Mouse (Mus musculus): ENCODE measurements at regions not wholly inside any gene's neighbourhood (a gene's known extent, or its start where the extent isn't known, plus 50 kb on each side); places are given as distances from the start of the nearest gene placed in this dataset.

- DNase-seq = peak; percentile 17
Measured at GRCm38 (mm10) chr2:171800511-171801268, 242.6 kb downstream of the Cbln4 start.

DNA sequence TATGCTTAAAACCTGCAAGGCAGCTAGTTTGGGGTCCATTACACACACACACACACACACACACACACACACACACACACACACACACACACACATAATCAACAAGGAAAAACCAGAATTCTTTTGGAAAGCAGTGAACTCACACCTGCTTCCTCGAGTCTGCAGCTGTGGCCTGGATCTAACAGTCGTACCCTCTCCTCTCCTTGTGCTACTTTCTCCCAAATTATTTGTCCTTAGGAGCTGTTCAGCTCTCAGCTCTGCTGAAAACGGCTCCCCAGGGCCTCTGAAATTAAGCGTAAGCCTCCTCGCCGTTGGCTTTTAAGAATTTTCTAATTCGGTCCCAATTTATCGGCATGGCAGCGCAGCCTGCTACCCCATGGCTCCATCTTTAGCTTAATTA lies 243.9 kb downstream of the Cbln4 start:
- no peak for DNase-seq

DNA sequence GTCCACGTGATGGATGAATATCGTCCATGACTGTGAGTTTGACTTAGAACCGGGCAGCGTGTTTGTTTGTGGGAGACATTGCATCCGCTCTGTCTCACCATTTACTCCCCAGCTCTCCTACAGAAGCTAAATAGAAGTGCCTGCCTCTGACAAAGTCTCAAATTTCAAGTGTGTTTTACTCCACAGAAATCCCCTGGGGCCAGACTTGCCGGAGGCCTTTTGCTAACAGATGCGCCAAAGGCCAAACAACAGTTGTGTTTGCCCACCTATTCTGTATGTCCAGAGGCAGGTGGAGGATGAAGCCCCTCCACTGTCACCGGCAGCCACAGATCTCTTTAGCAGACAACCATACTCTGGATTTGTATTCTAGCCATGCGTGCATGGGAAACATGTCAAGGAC lies 252.6 kb downstream of the Cbln4 start:
- DNase-seq = no peak

GRCm38 (mm10) chr2:171766193-171766930 lies 276.9 kb downstream of the Cbln4 start:
- DNase-seq = no peak

GRCm38 (mm10) chr2:171765071-171765470 lies 278.2 kb downstream of the Cbln4 start:
- DNase-seq = no peak

GRCm38 (mm10) chr2:171753502-171753901 lies 289.8 kb downstream of the Cbln4 start:
- DNase-seq = no peak

DNA sequence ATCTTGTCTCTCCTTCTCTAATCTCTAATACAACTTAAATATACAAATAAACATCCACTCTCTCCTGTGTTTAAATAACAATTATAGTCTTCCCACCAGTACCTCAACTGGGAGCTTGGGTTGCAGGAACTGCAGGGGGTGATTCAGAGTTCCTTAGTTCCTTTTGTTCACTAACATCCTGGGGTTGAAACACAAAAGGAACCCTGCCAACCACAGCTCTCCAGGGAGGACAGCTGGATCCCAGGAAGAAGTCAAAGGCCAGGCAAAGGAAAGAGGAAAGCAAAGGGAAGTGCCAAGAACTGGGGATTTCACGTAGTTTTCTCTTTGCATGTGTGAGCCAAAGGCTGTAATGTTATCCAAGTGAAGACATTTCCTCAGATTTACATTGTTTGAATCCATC lies 296.1 kb downstream of the Cbln4 start:
- no peak for DNase-seq

GRCm38 (mm10) chr2:171743111-171743510 lies 300.2 kb downstream of the Cbln4 start:
- DNase-seq = no peak

DNA sequence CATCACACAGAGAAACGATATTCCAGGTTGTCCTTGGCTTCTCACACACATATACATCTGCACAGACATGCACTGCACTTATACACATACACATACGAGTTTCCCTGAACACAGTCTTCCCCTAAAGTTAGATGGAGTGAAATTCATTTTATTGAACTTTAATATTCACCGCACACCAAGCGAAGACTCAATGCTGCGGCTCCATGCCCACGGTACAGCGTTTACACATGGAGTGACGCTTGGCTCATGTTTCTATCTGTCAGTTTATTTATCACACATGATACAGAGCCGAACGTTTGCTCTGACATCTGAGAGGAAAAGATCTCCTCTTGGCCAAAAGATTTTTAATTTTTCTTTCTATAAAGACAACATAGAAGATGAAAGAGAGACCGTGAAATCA lies 300.6 kb downstream of the Cbln4 start:
- DNase-seq = no peak

GRCm38 (mm10) chr2:171737761-171738160 lies 305.5 kb downstream of the Cbln4 start:
- DNase-seq = no peak

DNA sequence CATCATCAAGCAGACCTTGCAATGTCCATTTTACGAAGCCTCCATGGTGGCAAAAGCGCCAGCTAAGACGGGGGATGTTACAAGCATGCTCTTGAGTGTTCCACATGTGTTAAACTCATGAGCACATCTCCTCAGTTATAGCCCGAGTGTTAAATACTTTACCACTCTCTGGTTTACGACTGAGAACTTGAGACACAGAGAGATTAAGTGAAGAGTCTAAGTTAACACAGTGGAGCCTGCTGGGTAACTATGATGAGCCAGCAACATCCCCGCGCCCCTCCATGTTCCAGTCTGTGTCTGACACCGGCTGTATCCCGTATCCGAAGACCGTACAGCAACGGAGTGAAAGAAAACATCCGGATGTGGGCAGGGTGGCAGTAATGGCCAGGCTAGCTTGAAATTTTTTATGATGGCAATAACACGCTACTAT lies 308.2 kb downstream of the Cbln4 start:
- DNase-seq = no peak

- no peak for DNase-seq
Measured at GRCm38 (mm10) chr2:171734634-171734987, 308.7 kb downstream of the Cbln4 start.

DNA sequence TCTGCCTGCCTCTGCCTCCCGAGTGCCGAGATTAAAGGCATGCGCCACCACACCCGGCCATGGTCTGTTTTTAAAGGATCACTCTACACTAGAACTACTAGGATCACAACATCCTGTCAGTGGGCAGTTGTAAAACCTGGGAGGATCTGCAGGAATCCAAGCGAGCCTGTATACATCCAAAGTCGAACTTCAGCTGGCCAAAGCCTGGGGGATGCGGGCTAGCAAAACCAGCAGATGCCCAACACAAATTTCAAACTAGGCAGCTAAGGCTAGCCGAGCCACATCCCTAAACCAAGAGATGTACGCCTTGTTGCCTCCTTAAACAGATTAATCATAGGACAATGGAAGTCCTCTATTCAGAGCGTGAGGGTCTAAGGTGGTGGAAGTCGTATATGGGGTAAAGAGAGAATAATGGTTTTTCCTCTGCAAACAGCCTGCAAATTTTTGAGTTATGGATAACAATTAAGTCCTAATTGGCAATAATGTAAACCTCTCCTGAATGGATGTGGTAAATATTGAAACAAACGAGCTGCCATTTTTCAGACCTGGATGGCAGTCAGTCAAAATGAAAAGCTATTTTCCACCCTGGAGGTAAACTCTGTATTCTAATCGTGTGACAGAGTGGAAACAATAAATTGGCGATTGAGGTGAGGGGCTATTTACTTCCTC lies 309.2 kb downstream of the Cbln4 start:
- no peak for DNase-seq

- no peak for DNase-seq
Measured at GRCm38 (mm10) chr2:171719269-171719668, 324.0 kb downstream of the Cbln4 start.

- no peak for DNase-seq
Measured at GRCm38 (mm10) chr2:171718855-171719254, 324.4 kb downstream of the Cbln4 start.

GRCm38 (mm10) chr2:171712816-171713570 lies 330.3 kb downstream of the Cbln4 start:
- peak; percentile 39 for DNase-seq

DNA sequence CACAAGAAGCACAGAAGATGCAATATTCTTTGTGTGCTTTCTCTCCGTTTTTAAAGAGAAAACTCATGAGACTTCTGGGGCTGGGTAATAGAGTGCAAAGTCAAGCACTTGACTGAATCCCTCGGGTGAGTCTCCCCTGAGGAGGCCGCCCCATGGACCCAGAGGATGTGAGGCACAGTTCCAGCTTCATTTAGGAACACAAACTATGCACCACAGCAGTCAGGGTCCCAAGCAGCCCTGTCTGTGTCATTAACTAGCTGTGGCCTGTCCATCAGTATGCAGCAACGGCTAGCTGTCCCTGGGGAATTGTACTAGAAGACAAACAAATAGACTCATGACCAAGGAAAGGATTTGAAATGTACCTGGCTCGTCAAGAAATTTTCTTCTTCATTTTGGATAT lies 349.7 kb downstream of the Cbln4 start:
- no peak for DNase-seq

DNA sequence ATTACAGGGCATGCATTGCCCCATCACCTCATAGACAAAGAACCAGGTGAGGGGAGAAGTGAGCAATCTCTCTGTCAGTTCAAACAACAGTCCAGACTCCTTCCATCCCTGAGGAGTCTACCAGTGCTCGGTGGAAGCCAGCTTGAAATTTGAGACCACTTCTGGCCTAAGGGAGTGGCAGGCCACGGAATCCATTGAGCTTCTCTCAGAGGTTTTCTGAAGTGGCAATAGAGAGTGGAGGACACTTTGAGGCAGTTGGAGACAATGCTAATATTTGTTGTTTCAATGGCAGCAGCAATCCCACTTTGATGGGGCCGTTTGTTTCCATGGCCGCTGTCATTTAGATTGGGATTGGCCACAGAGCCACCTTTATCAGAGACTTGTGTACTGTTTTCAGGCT lies 352.5 kb downstream of the Cbln4 start:
- DNase-seq = no peak

GRCm38 (mm10) chr2:171689102-171689501 lies 354.2 kb downstream of the Cbln4 start:
- no peak for DNase-seq

GRCm38 (mm10) chr2:171677998-171678397 lies 365.3 kb downstream of the Cbln4 start:
- DNase-seq = no peak

GRCm38 (mm10) chr2:171677128-171677527 lies 366.1 kb downstream of the Cbln4 start:
- DNase-seq = no peak

GRCm38 (mm10) chr2:171676083-171676482 lies 367.2 kb downstream of the Cbln4 start:
- no peak for DNase-seq

DNA sequence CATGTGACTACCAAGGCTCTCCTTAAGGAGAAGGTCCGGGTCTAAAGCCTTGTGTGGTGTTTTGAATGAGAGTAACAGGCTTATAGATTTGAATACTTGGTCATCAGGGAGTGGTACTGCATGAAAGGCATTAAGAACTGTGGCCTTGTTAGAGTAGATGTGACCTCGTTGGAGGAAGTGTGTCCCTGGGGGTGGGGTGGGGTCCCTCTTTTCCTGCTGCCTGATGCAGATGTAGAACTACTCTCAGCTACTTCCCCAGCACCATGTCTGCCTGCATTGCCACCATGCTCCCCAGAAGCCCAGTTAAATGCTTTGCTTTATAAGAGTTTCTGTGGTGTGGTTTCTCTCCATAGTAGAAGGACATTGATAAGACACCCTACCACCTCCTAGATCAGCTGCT lies 367.9 kb downstream of the Cbln4 start:
- DNase-seq = no peak

All from right cerebral cortex, postnatal 25 days (tissue).